ENCODE assay signal across 22 mouse cellular contexts in the genomic region with DNA sequence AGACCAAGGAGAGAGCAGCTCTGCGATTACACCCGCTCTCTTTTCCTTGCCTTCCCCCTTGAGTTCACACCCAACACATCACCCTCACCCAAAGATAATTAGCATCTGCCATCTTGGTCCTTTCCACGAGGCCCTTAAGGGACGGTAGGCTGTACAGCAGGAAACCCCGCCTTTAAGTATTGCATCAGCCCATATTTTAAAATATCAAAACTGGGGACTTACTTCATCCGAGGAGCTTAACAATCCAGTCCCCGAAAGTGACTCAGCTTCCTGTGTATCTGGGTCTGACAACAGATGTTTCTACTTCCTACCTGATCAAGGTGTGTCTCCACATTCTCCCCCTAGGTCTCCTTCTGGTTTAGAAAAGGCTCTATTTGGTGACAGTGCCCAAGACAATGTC. TPM values are rescaled to one million over a fixed set of nuclear protein-coding genes. Genes with fewer than 3 reads are reported as not detected.
"Had no signal": no experiment of that assay in that cellular context is flagged by ENCODE, and none has a peak within 500 bp of the region (broad histone marks: within the 10 kb centered on the region; RNA-seq: fewer than 3 reads in every experiment).

No protein-coding gene starts in this region.

- H3K4me3 ChIP-seq: intestine, embryonic 15.5 days; kidney, embryonic 15.5 days; limb, embryonic 10.5 days; limb, embryonic 13.5 days; liver, embryonic 12.5 days; liver, embryonic 15.5 days; lung, embryonic 15.5 days had no signal

- ATAC-seq: intestine, embryonic 15.5 days; liver, embryonic 12.5 days had no signal

- H3K27me3 ChIP-seq: intestine, embryonic 15.5 days; kidney, embryonic 15.5 days; limb, embryonic 13.5 days; liver, embryonic 12.5 days; liver, embryonic 15.5 days; lung, embryonic 15.5 days had no signal

- H3K9ac ChIP-seq: intestine, embryonic 15.5 days; kidney, embryonic 15.5 days; limb, embryonic 13.5 days; liver, embryonic 12.5 days; liver, embryonic 15.5 days; lung, embryonic 15.5 days had no signal

- H3K4me1 ChIP-seq: limb, embryonic 10.5 days; liver, embryonic 12.5 days; liver, embryonic 15.5 days had no signal

- H3K4me2 ChIP-seq: intestine, embryonic 15.5 days; kidney, embryonic 15.5 days; limb, embryonic 13.5 days; liver, embryonic 12.5 days; liver, embryonic 15.5 days; lung, embryonic 15.5 days; midbrain, embryonic 11.5 days had no signal

- H3K36me3 ChIP-seq: intestine, embryonic 15.5 days; kidney, embryonic 15.5 days; limb, embryonic 10.5 days; limb, embryonic 13.5 days; liver, embryonic 12.5 days; liver, embryonic 15.5 days; lung, embryonic 15.5 days had no signal

- H3K9me3 ChIP-seq: intestine, embryonic 15.5 days; kidney, embryonic 15.5 days; limb, embryonic 10.5 days; limb, embryonic 13.5 days; liver, embryonic 12.5 days; liver, embryonic 15.5 days; lung, embryonic 15.5 days had no signal

- H3K27ac ChIP-seq: intestine, embryonic 15.5 days; kidney, embryonic 15.5 days; limb, embryonic 10.5 days; limb, embryonic 13.5 days; liver, embryonic 12.5 days; liver, embryonic 15.5 days; lung, embryonic 15.5 days; macrophage had no signal

- DNase-seq: kidney, adult 11 months; kidney, adult 8-10 months; kidney, postnatal 10 days; kidney, postnatal 36 days; liver; lung, adult 18-20 months; midbrain, embryonic 14.5 days; right cerebral cortex, adult 18-20 months; right cerebral cortex, postnatal 14 days; right cerebral cortex, postnatal 4 days; thymus, adult 2 months; thymus, postnatal 14 days; thymus, postnatal 4 days had no signal

RNA-seq across cellular contexts. Expression of gene Cers3, which starts 12.3 kb away (rescaled TPM):
- polyA plus RNA-seq: macrophage had no signal
